Mouse (Mus musculus): ENCODE results near the gene Tmem236. TPM values are rescaled to one million over a fixed set of nuclear protein-coding genes. Genes with fewer than 3 reads are reported as not detected.

The Tmem236 gene
- total RNA-seq, 2 experiments from 2014 or later = 0.10 to 0.17 TPM

DNA sequence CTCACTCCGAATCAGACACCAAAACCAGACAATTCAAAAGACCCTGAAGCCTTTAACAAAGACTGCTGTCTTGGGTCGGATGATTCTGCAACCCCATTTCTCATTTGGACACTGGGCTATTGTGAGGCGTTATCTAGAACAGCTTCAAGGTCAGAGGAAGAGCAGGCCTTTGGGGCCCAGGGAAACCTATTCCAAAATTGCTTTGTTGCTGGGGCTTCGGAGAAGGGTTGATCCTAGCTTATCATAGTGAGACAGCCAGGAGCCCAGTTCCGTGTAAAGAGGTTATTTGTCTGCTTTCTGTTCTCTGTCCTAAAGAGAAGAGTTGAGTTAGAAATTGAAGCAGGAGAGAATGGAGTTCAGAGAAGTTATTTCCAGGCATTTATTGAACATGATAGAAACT is 64.8 kb downstream of the Tmem236 start:
- intact Hi-C loops (cut with DNase I) = no loop called here
- no peak for DNase-seq

DNA sequence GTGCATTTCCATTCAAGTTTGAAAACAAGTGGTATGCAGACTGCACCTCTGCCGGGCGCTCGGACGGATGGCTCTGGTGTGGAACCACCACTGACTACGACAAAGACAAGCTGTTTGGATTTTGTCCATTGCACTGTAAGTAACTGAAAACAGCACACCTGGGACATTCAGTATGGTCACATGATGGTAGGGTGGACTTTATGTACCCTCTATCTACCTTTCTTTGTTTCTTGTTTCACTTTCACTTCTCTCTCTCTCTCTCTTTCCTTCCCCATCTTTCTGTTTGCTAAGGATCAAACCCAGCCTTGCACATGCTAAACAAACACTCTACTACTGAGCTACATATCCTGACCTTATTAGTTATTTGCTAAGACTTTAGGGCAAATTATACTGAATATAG is 69.8 kb downstream of the Tmem236 start:
- no peak for DNase-seq
- intact Hi-C loops (cut with DNase I) = no loop called here

DNA sequence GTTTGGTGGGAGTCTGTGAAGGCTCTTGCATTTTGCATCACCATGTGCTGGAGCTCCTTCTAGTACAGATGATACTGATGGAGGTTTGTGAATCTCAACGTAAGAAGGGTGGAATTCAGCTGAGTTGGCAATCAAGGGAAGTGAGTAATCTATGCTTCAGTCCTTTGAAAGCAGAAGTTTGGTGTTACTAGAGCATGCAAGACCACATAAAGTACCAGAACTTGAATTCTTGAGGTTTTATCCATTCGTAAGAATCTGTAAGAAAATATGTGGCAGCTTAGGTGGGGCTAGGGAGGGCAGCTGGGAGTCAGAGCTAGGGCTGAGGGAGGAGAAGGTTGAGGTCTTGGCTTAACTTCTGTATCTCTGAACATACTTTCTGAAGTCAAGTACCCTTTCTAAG is 70.3 kb downstream of the Tmem236 start:
- intact Hi-C loops (cut with DNase I) = no loop called here
- DNase-seq = no peak

DNA sequence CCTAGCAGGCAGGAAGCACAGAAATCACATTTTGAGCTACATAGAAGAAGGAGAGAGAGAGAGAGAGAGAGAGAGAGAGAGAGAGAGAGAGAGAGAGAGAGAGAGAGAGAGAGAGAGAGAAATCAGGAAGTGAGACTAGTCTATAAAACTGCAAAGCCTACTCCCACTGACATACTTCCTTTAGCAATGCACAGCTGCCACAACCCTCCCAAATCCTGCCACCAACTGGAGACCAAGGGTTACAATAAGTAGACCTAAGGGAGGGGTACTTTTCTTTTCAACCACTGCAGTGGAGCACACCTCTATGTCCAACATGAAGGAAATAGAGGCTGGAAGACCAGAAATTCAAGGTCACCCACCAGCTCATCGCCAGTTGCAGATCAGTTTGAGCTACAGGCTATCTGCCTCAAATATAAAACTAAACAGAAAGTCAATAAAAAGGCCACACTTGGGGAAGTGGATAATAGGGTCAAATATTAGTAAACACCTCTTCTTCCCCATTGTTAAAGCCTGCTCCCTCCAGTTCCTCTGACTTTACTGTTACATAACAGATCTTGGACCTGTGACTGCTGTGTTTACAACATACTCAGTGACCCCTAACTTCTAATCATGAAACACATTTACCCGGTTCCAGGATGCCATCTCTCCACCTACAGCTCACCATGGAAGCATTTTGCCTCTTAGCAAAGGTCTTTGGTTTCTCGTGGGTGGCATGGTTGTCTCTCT is 75.7 kb downstream of the Tmem236 start:
- intact Hi-C loops (cut with DNase I) = no loop called here
- no peak for DNase-seq

DNA sequence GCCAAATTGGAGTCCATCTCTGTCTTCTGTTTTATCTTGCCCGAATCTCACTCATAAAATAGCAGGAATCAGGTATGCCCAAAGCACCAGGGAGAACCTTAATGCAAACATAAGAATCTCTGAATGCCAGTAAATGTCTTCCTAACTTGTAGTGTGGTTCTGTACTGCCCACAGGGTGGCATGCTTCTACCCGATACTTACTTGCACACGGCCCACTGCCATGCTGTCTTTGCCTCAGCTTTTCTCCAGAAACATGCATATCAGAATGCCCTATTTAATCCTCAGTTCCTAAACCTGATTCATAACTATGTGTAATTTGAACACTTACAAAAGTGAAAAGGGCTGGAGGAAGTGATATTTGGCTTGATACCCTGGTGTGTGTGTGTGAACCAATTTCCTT is 77.6 kb downstream of the Tmem236 start:
- DNase-seq = no peak
- intact Hi-C loops (cut with DNase I) = no loop called here

DNA sequence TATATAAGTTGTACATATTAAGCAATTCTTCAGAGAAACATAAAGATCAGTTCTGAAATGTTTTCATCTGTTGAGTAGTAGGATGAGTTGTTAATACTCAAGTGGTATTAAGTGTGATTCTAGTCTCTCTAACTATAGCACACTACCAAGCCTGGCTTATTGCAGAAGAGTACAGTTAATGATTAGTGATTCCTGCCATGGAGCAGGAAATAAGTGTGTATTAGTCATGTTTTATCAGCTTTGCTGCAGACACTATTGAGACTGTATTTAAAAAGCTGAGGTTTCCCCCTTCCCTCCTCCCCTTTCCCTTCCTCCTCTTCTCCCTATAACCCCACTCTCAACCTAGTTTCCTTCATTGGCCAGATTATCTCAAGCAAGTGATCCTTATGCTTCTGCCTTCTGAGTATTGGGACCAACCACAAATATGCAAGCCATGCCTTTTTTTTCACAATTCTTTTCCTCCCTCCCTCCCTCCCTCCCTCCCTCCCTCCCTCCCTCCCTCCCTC is 84.1 kb downstream of the Tmem236 start:
- intact Hi-C loops (cut with DNase I) = no loop called here
- DNase-seq = no peak

DNA sequence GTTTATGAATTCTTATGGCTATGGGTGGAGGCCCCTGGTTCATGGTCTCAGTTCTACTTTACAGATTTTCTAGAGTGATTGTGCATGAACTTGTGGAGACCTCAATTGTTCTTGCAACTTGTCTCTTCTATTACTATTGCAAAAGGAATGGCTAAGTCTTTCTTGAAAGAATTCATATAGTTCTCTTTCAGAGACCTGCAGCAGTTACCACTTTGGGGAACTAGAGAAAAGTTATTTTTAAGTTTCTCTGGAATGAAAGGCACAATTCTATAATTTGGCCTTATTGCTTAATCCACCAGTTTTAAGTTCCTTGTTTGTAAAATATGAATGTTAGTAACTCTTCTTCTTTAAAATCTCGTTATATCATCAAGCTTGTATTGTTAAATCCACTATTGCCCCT is 87.8 kb downstream of the Tmem236 start:
- no peak for DNase-seq
- intact Hi-C loops (cut with DNase I) = no loop called here

DNA sequence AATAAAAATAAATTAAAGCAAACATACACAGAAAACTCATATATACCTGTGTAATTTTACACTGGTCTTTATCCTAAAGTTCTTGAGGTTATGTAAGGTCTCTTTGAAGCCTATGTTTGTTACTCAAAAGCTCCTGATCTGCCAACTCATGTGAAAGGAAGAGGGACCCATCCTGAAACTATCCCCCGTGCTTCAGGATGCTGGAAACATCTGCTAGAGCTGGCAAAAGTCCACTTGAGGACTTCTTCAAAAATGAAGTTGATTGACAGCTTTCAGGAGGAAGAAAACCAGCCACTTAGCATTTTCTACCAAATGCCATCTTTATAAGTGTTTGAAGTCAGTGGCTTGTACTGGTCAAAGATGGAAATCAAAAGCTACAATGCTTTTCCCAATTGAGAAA is 94.8 kb downstream of the Tmem236 start:
- intact Hi-C loops (cut with DNase I) = no loop called here
- no peak for DNase-seq

Small RNA genes lying within 50 kb of the gene (microRNA-seq; reads per million reads assigned to microRNA genes)
- gene Mir511 = 75.5 to 94.3 reads per million in 2 experiments

Other genes with a start within 250 kb of the Tmem236 start
- gene Hacd1, start 118.4 kb upstream of the Tmem236 start, total RNA-seq (2021) = 100 to 1,000 TPM; 194 to 214 TPM
- gene Stam, start 100.4 kb upstream of the Tmem236 start, total RNA-seq (2021) = 10 to 100 TPM; 16.0 to 17.9 TPM
- 10 to 100 TPM; 10.1 to 13.1 TPM for gene Mrc1, start 54.9 kb downstream of the Tmem236 start, total RNA-seq (2021)
- under 1 TPM; 0.44 to 0.54 TPM for gene Slc39a12, start 213.8 kb downstream of the Tmem236 start, total RNA-seq (2021)